ENCODE assay signal across 17 mouse cellular contexts in genomic region chr4:82443003-82443402, GRCm38 (mm10).
DNase-seq lines count a peak whose midpoint lies in the region; TF ChIP-seq lines count a peak whose summit lies in the region.
"Had no signal": no experiment of that assay in that cellular context is flagged by ENCODE, and none has a peak within 500 bp of the region (broad histone marks: within the 10 kb centered on the region; RNA-seq: fewer than 3 reads in every experiment).

No protein-coding gene starts in this region.

- TF ChIP-seq POLR2A in kidney, adult 2 months (IDR thresholded peaks at IDR 0.05; ENCODE audit: low read depth, low read length) = no peak

- no peak overlapping the region for H3K4me3 ChIP-seq in gastrocnemius, adult 2 months
- H3K4me3 ChIP-seq in kidney, adult 2 months (ENCODE audit: insufficient read depth, low read depth, low read length) = no peak overlapping the region
- H3K4me3 ChIP-seq in left cerebral cortex, adult 2 months = no peak overlapping the region
- H3K4me3 ChIP-seq: embryonic facial prominence, embryonic 12.5 days; limb, embryonic 15.5 days; liver, embryonic 15.5 days; neural tube, embryonic 12.5 days had no signal

- TF ChIP-seq CTCF in gastrocnemius, adult 2 months (IDR thresholded peaks at IDR 0.05) = no peak
- TF ChIP-seq CTCF in kidney, adult 2 months (conservative IDR thresholded peaks at IDR 0.05; ENCODE audit: insufficient read depth, insufficient read length, low read depth, low read length) = no peak
- TF ChIP-seq CTCF in left cerebral cortex, adult 2 months (IDR thresholded peaks at IDR 0.05) = no peak

- WGBS in kidney, adult 2 months = 52% methylated on average over 5 of the region's 5 CpGs

- no peaks in the 10 kb centered on the region for H3K36me3 ChIP-seq in kidney, adult 2 months (ENCODE audit: control insufficient read depth, insufficient read depth, low read length)
- H3K36me3 ChIP-seq: embryonic facial prominence, embryonic 12.5 days; limb, embryonic 15.5 days; liver, embryonic 15.5 days; neural tube, embryonic 12.5 days had no signal

- no peak for DNase-seq in gastrocnemius, adult 2 months
- no peak for DNase-seq in gastrocnemius, postnatal 10 days
- DNase-seq in kidney, adult 2 months = no peak
- DNase-seq in kidney, adult 9 months = no peak
- DNase-seq in left cerebral cortex, adult 2 months (ENCODE audit: extremely low spot score in 1 of 2, low spot score in 2 of 2) = no peak
- DNase-seq in left cerebral cortex, adult 8-10 months (ENCODE audit: low spot score in 2 of 2) = no peak
- peak; percentile 37 for DNase-seq in NIH3T3 (ENCODE audit: low read depth)
- no peak for DNase-seq in urinary bladder, postnatal 36 days (ENCODE audit: low spot score in 2 of 2)
- DNase-seq: adrenal gland, postnatal 10 days; cerebellum, adult 9-11 months; layer of hippocampus, postnatal 36 days; thymus, adult 18-20 months had no signal

- H3K27me3 ChIP-seq in kidney, adult 2 months (replicated peaks; ENCODE audit: control insufficient read depth, insufficient read depth, low read length) = no peaks in the 10 kb centered on the region
- H3K27me3 ChIP-seq: embryonic facial prominence, embryonic 12.5 days; limb, embryonic 15.5 days; liver, embryonic 15.5 days; neural tube, embryonic 12.5 days had no signal

- H3K4me1 ChIP-seq in kidney, adult 2 months (ENCODE audit: control insufficient read depth, insufficient read depth, low read length) = peaks cover 27% of the 10 kb centered on the region

- intact Hi-C loops in gastrocnemius, adult 2 months (cut with DNase I) = no loop called here
- intact Hi-C loops in left cerebral cortex, adult 2 months (cut with DNase I) = no loop called here

- peak overlapping the region; percentile 63 for H3K27ac ChIP-seq in gastrocnemius, adult 2 months
- H3K27ac ChIP-seq in kidney, adult 2 months (ENCODE audit: insufficient read depth, low read depth, low read length) = peak overlapping the region; percentile 51; the same call in 1 of the 2 replicates
- peak overlapping the region; percentile 16; the same call in 1 of the 2 replicates for H3K27ac ChIP-seq in left cerebral cortex, adult 2 months
- H3K27ac ChIP-seq: embryonic facial prominence, embryonic 12.5 days; hindbrain, embryonic 14.5 days; limb, embryonic 15.5 days; liver, embryonic 15.5 days; neural tube, embryonic 12.5 days had no signal
